Mouse (Mus musculus): ENCODE measurements around the gene Psmd9. TPM values are rescaled to one million over a fixed set of nuclear protein-coding genes. Genes with fewer than 3 reads are reported as not detected.

The Psmd9 gene
- polyA plus RNA-seq, 1 experiment from 2014 or later = 68.3 TPM

DNA sequence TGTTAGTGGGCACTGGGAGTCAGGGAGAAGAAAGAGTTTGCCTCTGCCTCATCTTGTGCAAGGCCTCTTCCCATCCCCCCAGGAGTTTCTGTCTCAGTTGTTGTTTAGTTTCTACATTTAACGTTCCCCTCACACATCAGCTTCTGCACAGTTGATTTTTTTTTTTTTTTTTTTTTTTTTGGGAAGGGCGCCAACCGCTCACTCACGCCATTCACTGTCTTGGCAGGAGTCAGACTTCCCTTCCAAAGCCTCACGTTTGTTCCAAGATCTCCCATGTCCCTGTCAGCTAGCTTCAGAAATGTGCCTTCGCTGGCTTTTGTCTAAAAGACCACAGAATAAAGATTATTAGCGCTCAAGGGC lies 108.1 kb downstream of the Psmd9 start:
- no peak for ATAC-seq (ENCODE audit: insufficient read depth, low FRiP score, low TSS enrichment)
- H3K9ac ChIP-seq (ENCODE audit: low read length) = no peak overlapping the region
- no peaks in the 10 kb centered on the region for H3K9me3 ChIP-seq (ENCODE audit: control insufficient read depth, low read length)
- no peak for DNase-seq (ENCODE audit: low spot score)
- H3K4me2 ChIP-seq (ENCODE audit: low read depth) = no peak overlapping the region
- H3K4me3 ChIP-seq (ENCODE audit: low read depth, low read length) = no peak overlapping the region
- no peaks in the 10 kb centered on the region for H3K36me3 ChIP-seq (ENCODE audit: control insufficient read depth, insufficient read depth, low read length)
- WGBS = 69% methylated on average over 7 of the region's 7 CpGs
- H3K27ac ChIP-seq (ENCODE audit: low read depth, low read length) = no peak overlapping the region
- H3K4me1 ChIP-seq (ENCODE audit: control insufficient read depth, insufficient read depth, low read length) = no peaks in the 10 kb centered on the region
- H3K27me3 ChIP-seq (ENCODE audit: control insufficient read depth, insufficient read depth, low read length) = no peaks in the 10 kb centered on the region

GRCm38 (mm10) chr5:123277704-123278103 lies 108.5 kb downstream of the Psmd9 start:
- Histone ChIP-seq H3K27ac (ENCODE audit: low read depth, low read length) (no peak overlapping the region), H3K27me3 (ENCODE audit: control insufficient read depth, insufficient read depth, low read length) (no peaks in the 10 kb centered on the region), H3K4me2 (ENCODE audit: low read depth) (no peak overlapping the region), H3K9ac (ENCODE audit: low read length) (no peak overlapping the region), H3K4me1 (ENCODE audit: control insufficient read depth, insufficient read depth, low read length) (no peaks in the 10 kb centered on the region), H3K4me3 (ENCODE audit: low read depth, low read length) (no peak overlapping the region), H3K36me3 (ENCODE audit: control insufficient read depth, insufficient read depth, low read length) (no peaks in the 10 kb centered on the region), H3K9me3 (ENCODE audit: control insufficient read depth, low read length) (no peaks in the 10 kb centered on the region)
- DNase-seq (ENCODE audit: low spot score) = no peak
- ATAC-seq (ENCODE audit: insufficient read depth, low FRiP score, low TSS enrichment) = no peak
- WGBS = 92% methylated on average over 4 of the region's 4 CpGs

DNA sequence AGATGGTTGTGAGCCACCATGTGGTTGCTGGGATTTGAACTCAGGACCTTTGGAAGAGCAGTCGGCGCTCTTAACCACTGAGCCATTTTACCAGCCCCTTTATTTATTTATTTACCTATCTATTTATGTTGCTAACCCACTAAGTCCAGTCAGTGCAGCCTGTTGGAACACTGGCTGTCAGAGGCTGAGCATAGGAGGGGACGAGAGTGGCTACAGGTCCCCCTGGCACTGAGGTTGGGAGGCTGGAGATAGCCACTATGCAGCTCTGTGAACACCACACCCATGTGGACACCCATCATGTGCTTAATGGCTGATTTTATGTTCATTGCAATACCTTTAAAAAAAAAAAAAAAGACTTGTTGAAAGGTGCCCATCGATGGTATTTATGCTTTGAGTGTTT lies 110.0 kb downstream of the Psmd9 start:
- Histone ChIP-seq H3K9ac (ENCODE audit: low read length) (no peak overlapping the region), H3K4me3 (ENCODE audit: low read depth, low read length) (no peak overlapping the region), H3K9me3 (ENCODE audit: control insufficient read depth, low read length) (no peaks in the 10 kb centered on the region), H3K27me3 (ENCODE audit: control insufficient read depth, insufficient read depth, low read length) (no peaks in the 10 kb centered on the region), H3K27ac (ENCODE audit: low read depth, low read length) (no peak overlapping the region), H3K4me2 (ENCODE audit: low read depth) (no peak overlapping the region), H3K36me3 (ENCODE audit: control insufficient read depth, insufficient read depth, low read length) (no peaks in the 10 kb centered on the region), H3K4me1 (ENCODE audit: control insufficient read depth, insufficient read depth, low read length) (no peaks in the 10 kb centered on the region)
- ATAC-seq (ENCODE audit: insufficient read depth, low FRiP score, low TSS enrichment) (no peak), DNase-seq (ENCODE audit: low spot score) (no peak)
- WGBS = 97% methylated on average over 4 of the region's 4 CpGs

GRCm38 (mm10) chr5:123281336-123282136 lies 112.3 kb downstream of the Psmd9 start:
- Histone ChIP-seq H3K27me3 (ENCODE audit: control insufficient read depth, insufficient read depth, low read length) (no peaks in the 10 kb centered on the region), H3K4me1 (ENCODE audit: control insufficient read depth, insufficient read depth, low read length) (no peaks in the 10 kb centered on the region), H3K9me3 (ENCODE audit: control insufficient read depth, low read length) (no peaks in the 10 kb centered on the region), H3K4me2 (ENCODE audit: low read depth) (no peak overlapping the region), H3K9ac (ENCODE audit: low read length) (no peak overlapping the region), H3K4me3 (ENCODE audit: low read depth, low read length) (no peak overlapping the region), H3K27ac (ENCODE audit: low read depth, low read length) (no peak overlapping the region), H3K36me3 (ENCODE audit: control insufficient read depth, insufficient read depth, low read length) (no peaks in the 10 kb centered on the region)
- WGBS = 77% methylated on average over 9 of the region's 9 CpGs
- no peak for DNase-seq (ENCODE audit: low spot score)
- no peak for ATAC-seq (ENCODE audit: insufficient read depth, low FRiP score, low TSS enrichment)

GRCm38 (mm10) chr5:123285174-123285573 lies 116.0 kb downstream of the Psmd9 start:
- H3K4me3 ChIP-seq (ENCODE audit: low read depth, low read length) = no peak overlapping the region
- H3K27me3 ChIP-seq (ENCODE audit: control insufficient read depth, insufficient read depth, low read length) = no peaks in the 10 kb centered on the region
- no peak overlapping the region for H3K27ac ChIP-seq (ENCODE audit: low read depth, low read length)
- 46% methylated on average over 8 of the region's 8 CpGs for WGBS
- no peak overlapping the region for H3K4me2 ChIP-seq (ENCODE audit: low read depth)
- no peak for DNase-seq (ENCODE audit: low spot score)
- H3K4me1 ChIP-seq (ENCODE audit: control insufficient read depth, insufficient read depth, low read length) = no peaks in the 10 kb centered on the region
- H3K9me3 ChIP-seq (ENCODE audit: control insufficient read depth, low read length) = no peaks in the 10 kb centered on the region
- H3K9ac ChIP-seq (ENCODE audit: low read length) = no peak overlapping the region
- no peak for ATAC-seq (ENCODE audit: insufficient read depth, low FRiP score, low TSS enrichment)
- H3K36me3 ChIP-seq (ENCODE audit: control insufficient read depth, insufficient read depth, low read length) = no peaks in the 10 kb centered on the region

GRCm38 (mm10) chr5:123288079-123288478 lies 118.9 kb downstream of the Psmd9 start:
- Histone ChIP-seq H3K9me3 (ENCODE audit: control insufficient read depth, low read length) (no peaks in the 10 kb centered on the region), H3K36me3 (ENCODE audit: control insufficient read depth, insufficient read depth, low read length) (no peaks in the 10 kb centered on the region), H3K27ac (ENCODE audit: low read depth, low read length) (no peak overlapping the region), H3K4me3 (ENCODE audit: low read depth, low read length) (no peak overlapping the region), H3K4me2 (ENCODE audit: low read depth) (no peak overlapping the region), H3K4me1 (ENCODE audit: control insufficient read depth, insufficient read depth, low read length) (no peaks in the 10 kb centered on the region), H3K9ac (ENCODE audit: low read length) (no peak overlapping the region), H3K27me3 (ENCODE audit: control insufficient read depth, insufficient read depth, low read length) (no peaks in the 10 kb centered on the region)
- DNase-seq (ENCODE audit: low spot score) (no peak), ATAC-seq (ENCODE audit: insufficient read depth, low FRiP score, low TSS enrichment) (no peak)
- WGBS = 78% methylated on average over 5 of the region's 5 CpGs

- WGBS = 91% methylated on average over 9 of the region's 9 CpGs
- Histone ChIP-seq H3K9ac (ENCODE audit: low read length) (no peak overlapping the region), H3K4me3 (ENCODE audit: low read depth, low read length) (no peak overlapping the region), H3K4me2 (ENCODE audit: low read depth) (no peak overlapping the region), H3K27ac (ENCODE audit: low read depth, low read length) (no peak overlapping the region), H3K9me3 (ENCODE audit: control insufficient read depth, low read length) (no peaks in the 10 kb centered on the region), H3K27me3 (ENCODE audit: control insufficient read depth, insufficient read depth, low read length) (no peaks in the 10 kb centered on the region), H3K4me1 (ENCODE audit: control insufficient read depth, insufficient read depth, low read length) (no peaks in the 10 kb centered on the region), H3K36me3 (ENCODE audit: control insufficient read depth, insufficient read depth, low read length) (no peaks in the 10 kb centered on the region)
- no peak for DNase-seq (ENCODE audit: low spot score)
- ATAC-seq (ENCODE audit: insufficient read depth, low FRiP score, low TSS enrichment) = no peak
Measured at GRCm38 (mm10) chr5:123294653-123295052, 125.4 kb downstream of the Psmd9 start.

- H3K36me3 ChIP-seq (ENCODE audit: control insufficient read depth, insufficient read depth, low read length) = no peaks in the 10 kb centered on the region
- H3K4me2 ChIP-seq (ENCODE audit: low read depth) = no peak overlapping the region
- no peaks in the 10 kb centered on the region for H3K4me1 ChIP-seq (ENCODE audit: control insufficient read depth, insufficient read depth, low read length)
- no peak overlapping the region for H3K4me3 ChIP-seq (ENCODE audit: low read depth, low read length)
- H3K27me3 ChIP-seq (ENCODE audit: control insufficient read depth, insufficient read depth, low read length) = no peaks in the 10 kb centered on the region; the same call in 1 of the 2 replicates
- ATAC-seq (ENCODE audit: insufficient read depth, low FRiP score, low TSS enrichment) = no peak
- no peak for DNase-seq (ENCODE audit: low spot score)
- no peaks in the 10 kb centered on the region for H3K9me3 ChIP-seq (ENCODE audit: control insufficient read depth, low read length)
- 68% methylated on average over 12 of the region's 12 CpGs for WGBS
- no peak overlapping the region for H3K9ac ChIP-seq (ENCODE audit: low read length)
- H3K27ac ChIP-seq (ENCODE audit: low read depth, low read length) = no peak overlapping the region
Measured at GRCm38 (mm10) chr5:123296224-123296806, 127.1 kb downstream of the Psmd9 start.
